Mouse (Mus musculus): Measurements from ENCODE around the gene Serpina5.
"Not testable (repeated sequence)": the region's sequence is repeated elsewhere in the genome, so short reads cannot be mapped to it uniquely, and the experiment has no call there.

Gene Serpina5

GRCm38 (mm10) chr12:104100768-104101167 lies at the start of gene Serpina5:
TSS of gene Serpina5 (plus strand) at chr12:104101113.
- no peak for DNase-seq (ENCODE audit: low spot score)

- no peak for DNase-seq (ENCODE audit: low spot score)
These were observed 46.9 kb upstream of the Serpina5 start for GRCm38 (mm10) chr12:104053995-104054394.

- DNase-seq (ENCODE audit: low spot score): no peak
These were observed 45.2 kb upstream of the Serpina5 start for GRCm38 (mm10) chr12:104055755-104056154.

GRCm38 (mm10) chr12:104057050-104057449 lies 43.9 kb upstream of the Serpina5 start:
- peak; percentile 54 for DNase-seq (ENCODE audit: low spot score)

GRCm38 (mm10) chr12:104057531-104057930 lies 43.4 kb upstream of the Serpina5 start:
- no peak for DNase-seq (ENCODE audit: low spot score)

GRCm38 (mm10) chr12:104060126-104060525 lies 40.8 kb upstream of the Serpina5 start:
- DNase-seq (ENCODE audit: low spot score): no peak

- DNase-seq (ENCODE audit: low spot score): no peak
These were observed 39.1 kb upstream of the Serpina5 start for GRCm38 (mm10) chr12:104061862-104062261.

- no peak for DNase-seq (ENCODE audit: low spot score)
These were observed 36.4 kb upstream of the Serpina5 start for GRCm38 (mm10) chr12:104064532-104064931.

- no peak for DNase-seq (ENCODE audit: low spot score)
These were observed 35.9 kb upstream of the Serpina5 start for GRCm38 (mm10) chr12:104064996-104065395.

GRCm38 (mm10) chr12:104066241-104066640 lies 34.7 kb upstream of the Serpina5 start:
- peak; percentile 86 for DNase-seq (ENCODE audit: low spot score)

GRCm38 (mm10) chr12:104067549-104067948 lies 33.4 kb upstream of the Serpina5 start:
- peak; percentile 64 for DNase-seq (ENCODE audit: low spot score)

GRCm38 (mm10) chr12:104069620-104070019 lies 31.3 kb upstream of the Serpina5 start:
- peak; percentile 93 for DNase-seq (ENCODE audit: low spot score)

- no peak for DNase-seq (ENCODE audit: low spot score)
These were observed 29.2 kb upstream of the Serpina5 start for GRCm38 (mm10) chr12:104071708-104072107.

- DNase-seq (ENCODE audit: low spot score): no peak
These were observed 28.6 kb upstream of the Serpina5 start for GRCm38 (mm10) chr12:104072286-104072685.

GRCm38 (mm10) chr12:104090119-104090518 lies 10.8 kb upstream of the Serpina5 start:
- DNase-seq (ENCODE audit: low spot score): no peak

GRCm38 (mm10) chr12:104091303-104091702 lies 9.6 kb upstream of the Serpina5 start:
- no peak for DNase-seq (ENCODE audit: low spot score)

- DNase-seq (ENCODE audit: low spot score): no peak
These were observed 4.9 kb downstream of the Serpina5 start for GRCm38 (mm10) chr12:104105847-104106246.

- DNase-seq (ENCODE audit: low spot score): no peak
These were observed 6.0 kb downstream of the Serpina5 start for GRCm38 (mm10) chr12:104106919-104107318.

GRCm38 (mm10) chr12:104108507-104108906 lies 7.6 kb downstream of the Serpina5 start:
- DNase-seq (ENCODE audit: low spot score): no peak

GRCm38 (mm10) chr12:104112333-104112732 lies 11.4 kb downstream of the Serpina5 start, which contains the start of gene Serpina3a:
TSS of gene Serpina3a (plus strand) at chr12:104112724.
- not testable (repeated sequence) for DNase-seq (ENCODE audit: low spot score)

GRCm38 (mm10) chr12:104114921-104115579 lies 14.1 kb downstream of the Serpina5 start:
- no peak for DNase-seq (ENCODE audit: low spot score)

GRCm38 (mm10) chr12:104123097-104123496 lies 22.2 kb downstream of the Serpina5 start:
- no peak for DNase-seq (ENCODE audit: low spot score)

GRCm38 (mm10) chr12:104123996-104124395 lies 23.1 kb downstream of the Serpina5 start:
- no peak for DNase-seq (ENCODE audit: low spot score)

GRCm38 (mm10) chr12:104125021-104125560 lies 24.2 kb downstream of the Serpina5 start:
- DNase-seq (ENCODE audit: low spot score): no peak

All from testis, postnatal 10 days (tissue).